Mouse (Mus musculus): ENCODE results near the gene Vmp1. TPM values are rescaled to one million over a fixed set of nuclear protein-coding genes. Genes with fewer than 3 reads are reported as not detected.

Gene Vmp1
- total RNA-seq, 2 experiments from 2014 or later, result 117 to 132 TPM

- no peak for DNase-seq (ENCODE audit: extremely low spot score in 1 of 2, low spot score in 1 of 2)
Observed at GRCm38 (mm10) chr11:86575632-86576378, 107.8 kb downstream of the Vmp1 start.

- DNase-seq (ENCODE audit: extremely low spot score in 1 of 2, low spot score in 1 of 2), result no peak
Observed at GRCm38 (mm10) chr11:86574408-86574807, 109.2 kb downstream of the Vmp1 start.

GRCm38 (mm10) chr11:86573646-86574231 lies 109.9 kb downstream of the Vmp1 start:
- no peak for DNase-seq (ENCODE audit: extremely low spot score in 1 of 2, low spot score in 1 of 2)

DNA sequence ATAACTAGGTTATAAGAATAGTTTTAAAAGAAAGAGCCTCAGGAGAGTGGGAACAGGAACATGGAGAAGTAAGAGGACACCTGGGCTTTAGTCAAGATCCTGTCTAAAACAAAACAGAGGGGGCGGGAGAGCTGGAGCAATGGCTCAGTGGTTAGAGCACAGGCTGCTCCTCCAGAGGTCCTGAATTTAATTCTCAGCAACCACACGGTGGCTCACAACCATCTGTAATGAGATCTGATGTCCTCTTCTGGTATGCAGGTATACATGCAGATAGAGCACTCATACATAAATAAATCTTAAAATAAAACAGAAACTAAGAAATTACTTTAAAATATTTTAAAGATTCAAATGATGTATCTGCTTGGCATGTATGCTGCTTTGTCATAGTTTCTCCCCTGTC lies 111.0 kb downstream of the Vmp1 start:
- no peak for DNase-seq (ENCODE audit: extremely low spot score in 1 of 2, low spot score in 1 of 2)

- DNase-seq (ENCODE audit: extremely low spot score in 1 of 2, low spot score in 1 of 2), result no peak
Observed at GRCm38 (mm10) chr11:86571871-86572270, 111.8 kb downstream of the Vmp1 start.

GRCm38 (mm10) chr11:86571047-86571855 lies 112.4 kb downstream of the Vmp1 start:
- no peak for DNase-seq (ENCODE audit: extremely low spot score in 1 of 2, low spot score in 1 of 2)

GRCm38 (mm10) chr11:86570261-86570746 lies 113.3 kb downstream of the Vmp1 start:
- no peak for DNase-seq (ENCODE audit: extremely low spot score in 1 of 2, low spot score in 1 of 2)

DNA sequence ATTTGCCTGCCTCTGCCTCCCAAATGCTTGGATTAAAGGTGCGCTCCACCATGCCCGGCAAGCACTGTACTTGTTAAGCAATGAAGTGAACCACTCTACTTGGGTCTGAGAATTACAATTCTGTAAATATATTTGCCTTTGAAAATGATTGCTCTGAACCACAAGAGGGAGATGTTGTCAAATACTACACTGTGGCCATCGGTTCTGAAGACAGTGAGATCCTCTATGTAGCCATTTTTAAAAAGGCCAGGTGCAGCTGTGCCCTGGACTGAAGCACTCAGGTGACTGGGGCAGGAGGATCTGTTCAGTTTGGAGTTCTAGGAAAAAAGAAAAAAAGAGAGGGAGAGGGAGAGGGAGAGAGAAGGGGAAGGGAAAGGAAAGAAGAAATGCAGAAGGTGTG lies 115.2 kb downstream of the Vmp1 start:
- DNase-seq (ENCODE audit: extremely low spot score in 1 of 2, low spot score in 1 of 2), result no peak

GRCm38 (mm10) chr11:86558258-86558657 lies 125.4 kb downstream of the Vmp1 start:
- DNase-seq (ENCODE audit: extremely low spot score in 1 of 2, low spot score in 1 of 2), result no peak

GRCm38 (mm10) chr11:86553525-86553924 lies 130.1 kb downstream of the Vmp1 start:
- no peak for DNase-seq (ENCODE audit: extremely low spot score in 1 of 2, low spot score in 1 of 2)

DNA sequence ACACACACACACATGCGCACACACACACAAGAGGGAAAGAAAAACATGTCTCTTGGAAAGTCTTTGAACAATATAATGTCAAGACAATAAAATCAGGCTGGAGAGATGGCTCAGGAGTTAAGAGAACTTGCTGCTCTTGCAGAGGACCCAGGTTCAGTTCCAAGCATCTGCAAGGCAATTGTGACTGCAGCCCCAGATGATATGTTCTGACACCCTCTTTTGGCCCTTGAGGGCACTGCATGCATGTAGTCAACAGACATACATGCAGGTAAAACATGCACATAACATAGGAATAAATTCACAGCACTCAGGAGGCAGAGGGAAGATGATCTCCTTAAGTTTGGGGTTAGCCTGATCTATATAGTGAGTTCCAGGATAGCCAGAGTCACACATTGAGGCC lies 136.2 kb downstream of the Vmp1 start:
- no peak for DNase-seq (ENCODE audit: extremely low spot score in 1 of 2, low spot score in 1 of 2)

DNA sequence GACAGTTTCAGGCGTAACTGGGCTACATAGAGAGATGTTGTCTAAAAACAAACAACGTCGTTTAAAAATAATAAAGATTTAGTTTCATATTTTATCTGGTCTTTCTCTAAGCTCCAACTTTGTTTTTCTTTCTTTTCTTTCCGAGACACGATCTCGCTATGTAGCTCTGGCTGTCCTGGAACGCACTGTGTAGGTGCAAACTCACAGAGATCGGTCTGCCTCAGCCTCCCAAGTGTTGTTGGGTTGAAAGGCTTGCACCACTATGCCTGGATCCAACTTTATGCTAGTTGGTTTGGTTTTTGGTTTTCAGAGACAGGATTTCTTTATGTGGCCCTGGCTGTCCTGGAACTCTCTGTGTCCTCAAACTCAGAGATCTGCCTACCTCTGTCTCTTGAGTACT lies 138.1 kb downstream of the Vmp1 start:
- no peak for DNase-seq (ENCODE audit: extremely low spot score in 1 of 2, low spot score in 1 of 2)

GRCm38 (mm10) chr11:86544639-86545299 lies 138.9 kb downstream of the Vmp1 start, which contains the start of the genes Rps6kb1 and Tubd1:
Gene Rps6kb1 (minus strand): TSS chr11:86544805.
Gene Tubd1 (plus strand): TSS chr11:86544991.
- peak; percentile 90 to 97 for DNase-seq (ENCODE audit: extremely low spot score in 1 of 2, low spot score in 1 of 2)

GRCm38 (mm10) chr11:86543960-86544638 lies 139.5 kb downstream of the Vmp1 start:
- DNase-seq (ENCODE audit: extremely low spot score in 1 of 2, low spot score in 1 of 2), result peak in 1 of 2 experiments; percentile 11

DNA sequence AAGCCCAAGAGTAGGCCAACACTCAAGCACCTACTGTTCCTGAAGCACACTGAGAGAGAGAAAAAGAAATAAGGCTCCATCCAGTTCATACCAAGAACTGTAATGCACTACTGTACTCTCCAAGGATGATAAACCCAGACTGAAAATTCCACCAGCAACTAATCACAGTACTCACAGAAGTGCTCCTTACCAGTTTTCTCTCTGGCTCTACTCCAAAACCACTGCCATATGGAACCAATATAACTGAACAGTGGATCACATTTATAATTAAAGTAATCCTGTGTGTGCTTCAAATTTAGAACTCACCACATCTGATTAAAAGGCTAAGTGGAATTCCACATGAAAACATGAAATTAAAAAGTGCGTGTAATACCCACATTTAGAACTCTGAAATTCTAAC lies 140.8 kb downstream of the Vmp1 start:
- DNase-seq (ENCODE audit: extremely low spot score in 1 of 2, low spot score in 1 of 2), result no peak

DNA sequence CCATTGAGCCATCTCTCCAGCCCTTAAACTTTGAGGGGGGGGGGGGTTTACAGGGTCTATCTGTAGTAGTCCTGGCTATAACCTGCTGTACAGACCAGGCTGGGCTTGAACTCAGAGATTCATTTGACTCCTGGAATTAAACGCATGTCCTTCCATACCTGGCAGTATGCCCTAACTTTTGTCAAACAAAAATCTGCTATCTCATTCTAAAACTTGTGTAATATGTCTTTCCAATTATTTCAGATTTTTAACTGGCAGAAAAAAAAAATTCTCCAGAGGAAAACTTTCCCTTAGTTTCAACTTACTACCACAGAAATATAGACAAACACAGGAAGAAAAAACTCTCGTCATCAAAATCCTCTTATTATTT lies 143.2 kb downstream of the Vmp1 start:
- no peak for DNase-seq (ENCODE audit: extremely low spot score in 1 of 2, low spot score in 1 of 2)

- no peak for DNase-seq (ENCODE audit: extremely low spot score in 1 of 2, low spot score in 1 of 2)
Observed at GRCm38 (mm10) chr11:86539716-86540475, 143.7 kb downstream of the Vmp1 start.

GRCm38 (mm10) chr11:86538786-86539185 lies 144.8 kb downstream of the Vmp1 start:
- no peak for DNase-seq (ENCODE audit: extremely low spot score in 1 of 2, low spot score in 1 of 2)

- DNase-seq (ENCODE audit: extremely low spot score in 1 of 2, low spot score in 1 of 2), result no peak
Observed at GRCm38 (mm10) chr11:86534201-86534910, 149.3 kb downstream of the Vmp1 start.

Measured in layer of hippocampus, postnatal 25 days (tissue).